Mouse (Mus musculus) left cerebral cortex, adult 8-10 months (tissue): Measurements from ENCODE around the gene Mterf2. TPM values are rescaled to one million over a fixed set of nuclear protein-coding genes. Genes with fewer than 3 reads are reported as not detected.

Experiments
- total RNA-seq, 4 experiments: library from RNA; stranded (reverse); gene quantifications; 2 replicates each; pipeline ENCODE4 v1.2.4; 2022

Gene Mterf2
- total RNA-seq, 4 experiments from 2014 or later, result 15.9 to 24.4 (median 18.8) TPM

Other genes starting within 250 kb of the Mterf2 start
- gene Ric8b, start 210.4 kb downstream of the Mterf2 start, total RNA-seq, result 10 to 100 TPM; 62.5 to 68.6 (median 66.8) TPM
- 1 to 10 TPM in 3 of 4 experiments, under 1 TPM in 1; 0.81 to 1.6 (median 1.2) TPM for gene Fhl4, start 25.5 kb downstream of the Mterf2 start, total RNA-seq
- 10 to 100 TPM; 32.6 to 36.6 (median 34.5) TPM for gene Tmem263, start 25.4 kb downstream of the Mterf2 start, total RNA-seq
- 10 to 100 TPM; 15.6 to 24.6 (median 19.7) TPM for gene Cry1, start 57.0 kb upstream of the Mterf2 start, total RNA-seq